Mouse (Mus musculus) embryo, embryonic 11.5 days (tissue): ENCODE measurements around the gene Prkcsh.

Experiments
- DNase-seq: peaks from one replicate; pipeline ENCODE4 v3.0.0-alpha.2; 2012; ENCODE audit warnings: low read depth, low spot score

The Prkcsh gene

DNA sequence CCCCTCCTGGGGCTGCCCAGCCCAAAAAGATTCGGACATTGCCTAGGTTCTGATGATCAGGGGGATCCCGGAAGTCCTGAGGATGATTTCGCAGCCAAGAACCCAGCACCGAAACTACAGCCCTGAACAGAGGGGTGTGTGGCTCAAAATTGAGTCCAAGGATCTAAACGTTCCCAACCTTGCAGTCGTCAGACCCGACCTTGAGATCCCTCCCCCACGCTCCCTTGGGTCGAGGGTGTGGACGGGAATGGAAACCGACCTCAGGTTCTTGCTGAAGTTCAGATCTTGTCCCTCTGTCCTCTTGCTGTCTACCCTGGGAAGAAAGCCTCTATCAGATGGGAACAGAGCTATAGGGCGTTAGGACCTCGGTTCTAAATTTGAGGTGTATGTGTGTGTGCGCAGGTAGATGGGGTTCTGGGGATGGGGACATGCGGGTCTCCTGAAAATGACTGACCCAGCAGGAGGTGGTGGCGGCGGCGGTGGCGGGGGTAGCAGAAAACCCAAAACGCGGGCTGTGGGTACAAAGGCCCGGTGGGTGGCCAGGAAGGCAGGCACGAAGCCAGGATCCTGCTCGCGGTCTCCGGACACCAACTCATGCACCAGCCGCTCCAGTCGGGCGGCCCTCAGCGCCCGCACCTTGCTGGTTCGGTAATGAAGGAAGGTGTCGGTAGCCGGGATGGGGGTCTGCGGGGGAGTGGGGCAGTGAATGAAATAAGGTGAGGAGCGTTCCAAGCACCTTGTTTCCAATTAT lies 14.8 kb upstream of the Prkcsh start:
- no peak for DNase-seq

- DNase-seq: no peak
Observed at GRCm38 (mm10) chr9:21988421-21989101, 14.0 kb upstream of the Prkcsh start.

DNA sequence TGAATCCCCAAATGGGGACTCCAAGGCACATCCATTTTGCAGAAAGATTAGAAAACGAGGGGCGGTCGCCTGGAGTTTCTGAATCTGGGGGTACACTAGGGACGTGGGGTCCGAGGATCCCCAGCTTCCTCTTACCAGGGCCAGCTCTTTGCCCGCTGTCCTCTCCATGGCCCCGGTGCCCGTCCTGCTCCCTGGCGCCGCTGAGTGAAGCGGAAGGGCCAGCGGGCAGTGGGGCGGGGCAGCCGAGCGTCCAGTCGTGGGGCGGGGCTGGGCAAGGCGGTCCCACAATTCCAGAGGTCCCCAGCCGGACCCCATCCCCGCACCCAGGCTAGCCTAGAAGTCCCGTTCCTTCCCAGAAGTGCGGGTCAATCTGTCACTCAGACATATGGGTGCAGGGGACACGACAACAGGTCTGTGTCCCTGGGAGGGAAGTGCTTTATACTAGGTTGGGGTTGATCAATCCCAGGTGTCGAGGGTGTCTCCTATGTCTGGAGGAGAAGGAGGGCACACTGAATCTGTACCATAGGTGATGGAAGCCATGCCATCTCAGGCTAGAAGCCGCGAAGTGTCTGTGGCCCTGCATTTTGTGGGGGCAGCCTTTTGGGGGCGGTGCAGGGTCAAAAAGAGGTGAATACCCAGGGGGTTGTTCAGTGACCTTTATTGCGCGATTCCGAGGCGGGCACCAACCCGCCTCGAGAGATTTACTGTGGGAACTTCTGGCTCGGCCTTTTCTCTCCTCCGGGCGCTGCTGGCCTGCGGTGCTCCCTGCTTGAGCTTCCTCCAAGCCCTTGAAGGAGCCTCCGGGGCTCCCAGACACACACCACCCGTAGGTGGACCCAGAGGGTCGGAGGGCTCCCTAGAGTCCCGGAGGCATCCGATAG lies 13.1 kb upstream of the Prkcsh start, which contains the start of gene Rgl3:
Rgl3 (minus strand) TSS at position 217 of the 881 bp plus-strand sequence.
- no peak for DNase-seq

DNA sequence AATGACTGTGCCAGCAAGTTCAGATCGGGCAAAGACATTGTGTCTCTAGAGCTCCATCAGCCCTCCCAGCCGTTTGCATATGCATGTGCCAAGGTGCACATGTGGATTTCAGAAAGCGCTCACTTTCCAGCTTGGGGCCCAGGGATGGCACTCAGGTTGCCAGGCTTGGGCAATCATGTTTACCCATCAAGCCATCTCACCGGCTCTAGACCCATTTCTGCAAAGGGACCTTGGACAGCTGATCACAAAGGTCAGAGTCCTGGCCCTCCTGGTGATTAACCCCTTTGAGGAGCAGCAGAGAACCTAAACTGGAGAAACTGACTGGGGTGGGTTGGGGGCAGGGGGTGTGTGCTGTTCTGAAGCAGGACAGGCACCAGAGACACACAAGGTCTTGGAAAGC lies 10.4 kb upstream of the Prkcsh start:
- no peak for DNase-seq

- no peak for DNase-seq
Observed at GRCm38 (mm10) chr9:21996178-21996867, 6.3 kb upstream of the Prkcsh start.

GRCm38 (mm10) chr9:22000296-22000695 lies 2.3 kb upstream of the Prkcsh start:
- no peak for DNase-seq

DNA sequence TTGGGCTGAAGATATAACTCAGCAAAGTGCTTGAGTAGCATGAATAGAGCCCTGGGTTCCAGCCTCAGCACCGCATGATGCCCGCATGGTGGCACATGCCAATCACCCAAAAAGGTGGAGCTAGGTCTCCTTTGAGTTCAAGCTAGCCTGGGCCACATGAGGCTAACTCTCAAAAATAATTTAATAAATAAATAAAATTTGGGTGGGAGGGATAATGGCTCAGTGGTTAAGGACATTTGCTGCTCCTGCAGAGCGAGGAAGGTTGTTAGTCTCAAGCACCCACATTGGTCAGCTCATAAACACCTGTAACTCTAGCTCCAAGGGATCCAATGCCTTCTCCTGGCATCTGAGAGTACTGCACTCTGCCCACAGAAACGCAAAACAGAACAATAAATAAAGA lies 973 bp upstream of the Prkcsh start:
- DNase-seq: no peak

GRCm38 (mm10) chr9:22003163-22003554 lies 553 bp downstream of the Prkcsh start:
- peak; percentile 31 for DNase-seq

DNA sequence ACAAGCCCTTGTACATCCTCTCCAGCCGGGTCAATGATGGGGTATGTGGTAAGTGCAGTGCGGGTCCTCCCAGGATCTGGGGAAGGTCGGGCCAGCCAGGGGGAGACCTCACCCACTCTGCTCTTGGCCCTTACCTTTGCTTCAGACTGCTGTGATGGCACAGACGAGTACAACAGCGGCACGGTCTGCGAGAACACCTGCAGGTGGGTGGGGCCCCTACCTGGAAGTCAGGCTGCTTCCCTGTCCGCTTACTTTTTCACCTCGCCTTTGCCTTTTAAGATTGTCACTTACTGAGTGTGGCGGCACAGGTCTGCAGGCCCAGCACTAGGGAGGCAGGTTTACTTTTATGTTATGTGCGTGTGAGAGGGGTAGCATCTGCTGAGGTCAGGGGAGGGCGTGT lies 1.9 kb downstream of the Prkcsh start:
- DNase-seq: no peak

DNA sequence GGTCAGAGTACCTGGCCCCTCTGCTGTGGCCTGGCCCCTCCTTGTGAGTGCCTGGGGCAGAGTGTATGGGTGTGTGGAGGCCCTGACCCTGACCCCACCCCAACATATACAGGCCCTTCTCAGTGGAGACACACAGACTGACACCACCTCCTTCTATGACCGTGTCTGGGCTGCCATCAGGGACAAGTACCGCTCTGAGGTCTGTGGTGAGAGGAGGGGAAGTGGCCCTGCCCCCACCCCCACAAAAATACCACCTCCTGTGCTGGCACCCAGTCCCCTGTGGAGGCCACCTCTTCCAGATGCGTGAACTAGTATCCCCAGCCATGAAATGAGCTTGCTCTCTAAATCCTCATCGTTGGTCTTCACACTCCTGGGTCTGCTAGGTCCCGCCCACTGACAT lies 8.4 kb downstream of the Prkcsh start:
- no peak for DNase-seq

DNA sequence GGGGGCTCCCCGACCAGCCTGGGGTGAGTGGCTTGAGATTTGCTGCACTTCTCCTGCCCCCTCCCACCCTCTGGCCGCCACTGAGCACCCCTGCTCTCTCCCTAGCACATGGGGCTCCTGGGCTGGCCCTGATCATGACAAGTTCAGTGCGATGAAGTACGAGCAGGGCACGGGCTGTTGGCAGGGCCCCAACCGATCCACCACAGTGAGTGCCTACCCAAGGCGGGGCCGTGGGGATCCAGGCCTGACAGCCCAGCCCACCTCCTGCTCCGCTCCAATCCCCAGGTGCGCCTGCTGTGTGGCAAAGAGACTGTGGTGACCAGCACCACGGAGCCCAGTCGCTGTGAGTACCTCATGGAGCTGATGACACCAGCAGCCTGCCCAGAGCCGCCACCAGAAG lies 10.1 kb downstream of the Prkcsh start:
- no peak for DNase-seq

- DNase-seq: no peak
Observed at GRCm38 (mm10) chr9:22016245-22016644, 13.6 kb downstream of the Prkcsh start.

GRCm38 (mm10) chr9:22017208-22017825 lies 14.7 kb downstream of the Prkcsh start:
- no peak for DNase-seq

DNA sequence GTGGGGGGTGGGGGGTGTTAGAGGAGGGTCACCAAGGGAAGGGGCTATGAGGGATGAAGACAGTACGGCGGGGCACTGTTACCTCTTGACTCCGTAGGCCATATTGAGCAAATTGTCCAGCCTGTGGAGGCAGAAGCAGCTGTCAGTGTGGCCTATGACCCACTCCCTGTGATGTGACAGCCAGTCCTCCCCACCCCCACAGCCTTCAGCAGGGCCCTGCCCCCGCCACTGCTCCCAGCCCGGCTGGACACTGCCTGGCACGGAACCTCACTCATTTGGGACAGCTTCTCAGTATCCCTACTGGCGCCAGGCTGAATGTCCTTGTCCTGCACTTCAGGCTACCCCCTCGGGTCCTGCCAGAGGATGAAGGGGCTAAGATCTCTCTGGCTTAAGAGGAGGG lies 22.0 kb downstream of the Prkcsh start:
- no peak for DNase-seq

- no peak for DNase-seq
Observed at GRCm38 (mm10) chr9:22028467-22028866, 25.9 kb downstream of the Prkcsh start.

DNA sequence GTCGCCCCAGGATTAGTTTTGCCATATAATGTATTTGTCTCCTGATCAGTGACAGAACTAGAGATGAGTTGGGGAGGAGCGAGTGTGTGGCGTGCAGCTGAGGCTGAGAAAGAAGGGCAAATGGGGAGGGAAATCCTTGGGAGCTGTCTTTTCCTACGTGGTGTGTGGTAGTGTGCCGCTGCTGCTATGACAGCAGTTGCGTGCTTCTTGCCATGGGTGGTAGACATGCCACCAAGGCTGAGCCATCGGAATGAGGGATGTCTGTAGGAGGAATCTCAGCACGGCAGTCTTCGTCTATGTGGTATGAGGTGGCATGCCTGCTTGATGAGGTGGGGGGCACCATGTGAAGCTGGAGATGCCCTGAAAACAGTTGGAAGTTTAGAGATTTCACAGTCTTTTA lies 27.8 kb downstream of the Prkcsh start:
- no peak for DNase-seq

- DNase-seq: peak; percentile 20
Observed at GRCm38 (mm10) chr9:22035300-22036044, 32.9 kb downstream of the Prkcsh start.

DNA sequence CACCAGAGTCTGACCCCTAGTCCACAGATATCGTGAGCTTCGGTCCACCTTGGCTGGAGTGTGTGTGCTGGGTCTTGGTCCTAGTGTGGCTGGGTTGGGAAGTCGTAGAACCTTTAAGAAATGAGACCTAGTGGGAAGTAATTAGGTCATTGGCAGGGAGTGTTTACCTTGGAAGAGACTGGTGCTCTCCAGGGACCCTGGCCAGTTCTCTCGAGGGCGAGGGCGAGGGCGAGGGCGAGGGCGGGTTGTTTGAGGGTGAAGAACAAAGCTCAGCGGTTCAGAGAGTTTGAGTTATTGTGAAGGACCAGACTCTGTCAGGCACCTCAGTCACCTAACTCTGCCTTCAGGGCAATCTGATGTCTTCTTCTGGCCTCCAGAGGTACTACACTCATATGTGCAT lies 35.2 kb downstream of the Prkcsh start:
- no peak for DNase-seq

DNA sequence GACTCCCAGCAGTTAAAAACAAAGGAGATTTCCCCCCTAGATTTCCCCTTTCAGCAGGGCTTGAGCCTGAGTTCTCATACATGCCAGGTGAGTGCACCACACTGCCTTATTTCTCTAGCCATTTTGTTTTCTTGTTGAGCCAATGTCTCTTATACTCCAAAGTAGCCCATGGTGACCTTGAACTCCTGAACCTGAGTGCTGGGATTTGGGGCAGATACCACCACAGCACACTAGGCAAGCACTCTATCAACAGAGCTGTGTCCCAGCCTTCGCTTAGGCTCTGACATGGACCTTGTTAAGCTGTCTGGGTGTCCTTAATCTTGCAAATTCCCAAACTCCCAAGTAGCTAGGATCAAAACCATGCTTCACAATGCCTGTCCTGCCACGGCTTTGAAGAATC lies 39.2 kb downstream of the Prkcsh start:
- no peak for DNase-seq

DNA sequence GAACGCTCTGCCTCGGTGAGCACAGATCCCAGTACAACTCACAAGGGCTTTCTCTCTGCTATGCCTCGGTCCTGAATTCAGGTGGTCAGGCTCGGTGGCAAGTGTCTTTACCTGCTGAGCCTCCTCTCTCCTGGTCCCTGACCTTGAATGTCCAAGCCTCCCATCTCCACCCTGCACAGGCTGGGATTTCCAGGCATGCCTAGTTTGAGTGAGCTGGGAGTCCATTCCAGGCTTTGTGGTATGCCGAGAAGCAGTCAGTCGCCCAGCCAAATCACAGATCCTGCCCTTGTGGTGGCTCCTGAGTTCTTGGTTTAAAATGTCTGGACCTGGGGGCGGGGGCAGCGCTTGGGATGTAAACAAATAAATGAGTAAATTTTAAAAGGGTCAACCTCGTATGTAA lies 44.7 kb downstream of the Prkcsh start:
- DNase-seq: no peak

DNA sequence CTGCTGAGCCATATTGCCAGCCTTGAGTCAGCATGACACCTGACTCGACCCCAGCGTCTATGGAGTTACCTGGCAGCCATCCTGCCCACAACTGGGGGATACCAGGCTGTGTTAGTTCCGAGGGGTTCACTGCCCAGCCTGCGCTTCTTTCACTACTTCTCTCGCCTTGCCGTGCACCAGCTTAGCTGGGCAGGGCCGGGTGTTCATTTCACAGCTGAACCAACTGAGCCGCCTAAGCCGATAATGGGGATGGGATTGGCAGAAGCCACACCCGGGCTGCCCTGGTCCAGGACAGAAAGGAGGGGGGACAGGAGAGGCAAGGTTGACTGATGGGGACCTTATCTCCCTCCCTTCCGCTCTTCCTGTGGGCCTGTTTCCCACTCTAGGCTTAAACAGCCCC lies 46.7 kb downstream of the Prkcsh start:
- DNase-seq: no peak
